Mouse (Mus musculus) layer of hippocampus, adult 11-12 months (tissue): ENCODE data around the gene Ttc21a.
A peak's percentile ranks its signal among the peaks of the same experiment; 100 is the strongest.
"Not testable (repeated sequence)": the region's sequence is repeated elsewhere in the genome, so short reads cannot be mapped to it uniquely, and the experiment has no call there.

Experiments used
- DNase-seq: peaks from one replicate; pipeline ENCODE4 v3.0.0; 2022; ENCODE audit warnings: low spot score

Gene Ttc21a

GRCm38 (mm10) chr9:119998776-119999175, 61.4 kb downstream of the Ttc21a start:
- DNase-seq, result no peak

- no peak for DNase-seq
These were observed 62.2 kb downstream of the Ttc21a start for GRCm38 (mm10) chr9:119999636-120000035.

DNA sequence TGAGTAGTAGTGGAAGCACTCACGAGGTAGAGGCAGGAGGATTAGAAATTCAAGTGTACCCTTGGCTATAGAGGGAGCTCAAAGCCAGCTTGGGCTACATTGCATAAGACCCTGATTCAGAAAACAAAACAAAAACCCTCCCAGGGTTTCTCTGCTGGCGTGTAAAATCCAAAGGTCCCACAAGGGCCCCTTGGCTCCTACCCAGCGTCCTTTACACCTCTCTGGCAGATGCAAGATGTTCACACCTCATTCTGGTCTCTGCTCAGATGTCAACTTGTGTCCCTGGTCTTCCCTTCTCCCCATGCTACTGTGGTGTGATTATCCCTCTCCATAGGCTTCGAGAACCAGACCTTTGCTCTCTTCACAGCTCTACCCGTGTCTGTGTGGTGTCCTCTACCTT, 63.4 kb downstream of the Ttc21a start:
- DNase-seq, result no peak

- DNase-seq, result peak; percentile 65
These were observed 64.7 kb downstream of the Ttc21a start for GRCm38 (mm10) chr9:120001945-120002725.

DNA sequence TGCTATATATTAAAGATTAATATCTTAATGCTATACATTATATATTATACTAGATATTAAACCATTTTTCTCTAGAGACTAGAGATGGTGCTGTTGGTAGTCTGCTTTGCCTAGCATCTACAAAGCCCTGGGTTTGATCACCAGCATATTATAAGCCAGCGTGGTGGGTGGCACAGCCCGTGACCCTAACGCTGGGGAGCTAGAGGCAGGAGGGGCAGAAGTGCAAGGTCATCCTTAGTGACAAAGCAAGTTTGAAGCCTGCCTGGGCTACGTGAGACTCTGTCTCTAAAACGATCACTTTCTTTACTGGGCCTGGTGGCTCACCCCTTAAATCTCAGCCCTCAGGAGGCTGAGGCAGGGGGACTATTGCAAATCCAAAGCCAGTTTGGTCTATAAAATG, 65.5 kb downstream of the Ttc21a start:
- DNase-seq, result no peak

- DNase-seq, result no peak
These were observed 68.5 kb downstream of the Ttc21a start for GRCm38 (mm10) chr9:120005936-120006335.

GRCm38 (mm10) chr9:120007833-120008232, 70.4 kb downstream of the Ttc21a start:
- DNase-seq, result no peak

GRCm38 (mm10) chr9:120009226-120009841, 71.9 kb downstream of the Ttc21a start:
- no peak for DNase-seq

DNA sequence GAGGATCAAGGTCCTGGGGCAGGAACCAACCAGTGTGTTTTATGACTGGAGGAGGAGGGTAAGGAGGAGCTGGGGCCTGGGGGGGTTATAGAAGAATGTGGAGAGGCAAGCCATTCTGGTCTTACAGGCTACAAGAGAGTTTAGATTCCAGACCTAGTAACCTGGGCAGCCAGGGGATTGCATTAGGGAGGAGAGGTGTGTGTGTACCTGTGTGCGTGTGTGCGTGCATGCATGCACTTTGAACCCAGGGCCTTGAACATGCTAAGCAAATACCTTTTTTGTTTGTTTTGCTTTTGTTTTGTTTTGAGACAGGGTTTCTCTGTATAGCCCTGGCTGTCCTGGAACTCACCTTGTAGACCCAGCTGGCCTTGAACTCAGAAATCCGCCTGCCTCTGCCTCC, 72.5 kb downstream of the Ttc21a start:
- DNase-seq, result no peak

GRCm38 (mm10) chr9:120010781-120011511, 73.5 kb downstream of the Ttc21a start:
- DNase-seq, result peak; percentile 98

GRCm38 (mm10) chr9:120011533-120011932, 74.1 kb downstream of the Ttc21a start:
- peak; percentile 79 for DNase-seq

DNA sequence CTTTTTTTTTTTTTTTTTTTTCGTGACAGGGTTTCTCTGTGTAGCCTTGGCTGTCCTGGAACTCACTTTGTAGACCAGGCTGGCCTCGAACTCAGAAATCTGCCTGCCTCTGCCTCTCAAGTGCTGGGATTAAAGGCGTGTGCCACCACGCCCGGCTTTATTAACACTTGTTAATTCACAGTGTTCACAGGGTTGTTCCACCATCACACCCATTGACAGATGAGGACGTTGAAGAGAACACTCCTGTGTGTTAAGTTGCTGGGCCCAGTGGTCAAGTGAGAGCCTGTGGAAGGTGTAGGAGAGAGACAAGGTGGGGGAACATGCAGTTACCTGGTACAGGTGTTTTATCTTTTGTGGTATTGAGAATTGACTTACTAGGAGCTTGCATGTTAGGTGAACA, 74.8 kb downstream of the Ttc21a start:
- not testable (repeated sequence) for DNase-seq

DNA sequence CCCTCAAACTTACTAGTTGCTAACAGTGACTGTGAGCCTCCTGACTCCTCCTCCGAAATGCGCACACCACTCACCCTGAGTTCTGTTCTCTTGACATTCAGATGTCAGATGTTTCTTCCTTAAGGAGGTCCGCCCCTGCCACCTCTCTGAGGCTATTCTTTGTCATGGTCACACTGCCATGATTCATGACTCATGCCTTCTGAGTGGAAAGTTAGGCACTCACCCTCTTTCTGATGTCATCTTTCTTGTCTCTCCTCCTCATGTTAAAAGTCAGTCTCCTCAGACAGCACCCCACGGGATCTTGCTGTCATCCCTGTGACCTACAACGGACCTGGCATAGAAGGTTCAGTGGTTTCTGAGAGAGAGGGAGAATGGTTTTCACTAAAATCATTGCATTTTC, 75.4 kb downstream of the Ttc21a start:
- no peak for DNase-seq

DNA sequence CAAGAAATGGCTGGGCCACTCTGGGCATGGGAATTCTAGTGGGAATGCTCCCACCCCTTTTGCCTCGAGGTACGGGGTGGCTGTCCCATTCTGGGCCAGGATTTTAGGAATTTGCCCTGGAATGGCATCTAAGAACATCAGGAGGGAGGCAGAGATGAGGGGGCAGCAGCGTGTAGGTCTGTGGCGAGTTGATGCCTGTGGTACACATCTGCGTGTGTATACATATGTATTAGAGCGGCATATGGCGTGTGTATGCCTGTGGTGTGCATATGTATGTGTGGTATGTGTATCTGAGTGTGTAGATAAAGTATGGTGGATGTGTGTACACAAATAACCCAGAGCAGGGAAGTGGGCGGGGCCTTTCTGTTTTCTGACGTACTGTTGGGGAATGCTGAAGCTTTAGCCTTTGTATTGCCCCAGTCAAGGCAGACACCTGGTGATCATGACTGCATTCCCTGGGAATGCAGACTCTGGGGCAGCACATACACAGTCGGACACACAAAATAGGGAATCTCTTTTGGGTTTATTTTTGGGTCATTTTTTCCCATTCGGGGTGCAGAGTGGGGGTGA, 75.9 kb downstream of the Ttc21a start:
- DNase-seq, result no peak

DNA sequence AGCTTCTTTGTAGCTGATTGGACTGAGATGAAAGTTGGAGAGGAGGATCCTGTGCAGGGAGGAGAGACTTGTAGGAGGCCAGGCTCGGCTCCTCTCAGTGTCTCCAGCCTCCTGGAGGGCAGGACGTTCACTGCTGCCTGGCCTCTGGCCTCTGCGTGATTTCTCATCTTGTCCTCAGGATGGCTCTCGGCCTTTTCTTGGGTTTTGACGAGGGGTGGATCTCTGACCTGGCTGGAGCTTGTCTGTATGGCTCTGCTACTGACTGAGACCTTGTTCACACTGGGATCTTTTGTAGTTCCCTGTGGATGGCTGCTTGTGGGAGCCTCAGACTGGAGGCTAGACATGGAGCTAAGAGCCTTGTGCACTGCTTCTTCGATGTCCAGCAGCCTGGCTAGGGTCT, 77.4 kb downstream of the Ttc21a start:
- DNase-seq, result no peak

DNA sequence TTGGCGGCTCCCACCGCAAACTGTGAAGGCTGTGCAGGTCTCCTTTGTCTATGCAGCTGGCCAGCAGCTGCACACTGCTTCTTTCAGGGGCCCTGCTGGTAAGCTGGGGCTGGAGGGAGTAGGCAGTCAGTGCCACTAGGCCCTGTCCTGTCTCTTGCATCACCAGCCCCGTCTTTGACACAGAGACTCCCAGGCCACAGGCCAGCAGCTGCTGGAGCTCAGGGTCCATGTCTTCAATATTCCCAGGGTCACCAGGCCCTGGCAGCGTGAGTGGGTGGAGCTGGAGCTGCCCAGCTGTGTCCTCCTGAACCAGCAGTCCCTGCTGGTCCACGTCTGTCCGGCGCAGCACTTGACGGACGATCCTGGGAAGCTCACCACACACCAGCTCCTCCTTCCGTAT, 79.5 kb downstream of the Ttc21a start:
- DNase-seq, result no peak
